Mouse (Mus musculus) spleen, adult 2 months (tissue): ENCODE results near the gene Slc35b4. TPM values are rescaled to one million over a fixed set of nuclear protein-coding genes. Genes with fewer than 3 reads are reported as not detected.

Experiments
- DNase-seq, 2 experiments: peaks; one replicate each; pipeline versions ENCODE4 v3.0.0 to v3.0.0-alpha.2; 2012 to 2021; ENCODE audit warnings: low spot score in 2 of 2, low read depth in 1 of 2
- H3K27ac ChIP-seq: fragments of 200-500 bp; 2 replicates; pipeline ENCODE4 v1.5.1; 2012; ENCODE audit warnings: low read length, inconsistent platforms; ENCODE audit not compliant: insufficient read depth
- H3K27me3 ChIP-seq: fragments of 200-500 bp; 2 replicates; pipeline ENCODE4 v1.6.1; 2012; ENCODE audit warnings: mild to moderate bottlenecking, moderate library complexity, low read length, inconsistent platforms; ENCODE audit not compliant: control insufficient read depth, insufficient read depth
- H3K36me3 ChIP-seq: fragments of 200-500 bp; 2 replicates; pipeline ENCODE4 v1.6.1; 2012; ENCODE audit warnings: mild to moderate bottlenecking, low read length, inconsistent platforms; ENCODE audit not compliant: control insufficient read depth, insufficient read depth
- H3K4me1 ChIP-seq: fragments of 200-500 bp; 2 replicates; pipeline ENCODE4 v1.6.1; 2011; ENCODE audit warnings: inconsistent platforms; ENCODE audit not compliant: control insufficient read depth, insufficient read depth, insufficient read length
- H3K4me3 ChIP-seq: fragments of 200-500 bp; 2 replicates; pipeline ENCODE4 v1.5.1; 2011; ENCODE audit warnings: mild to moderate bottlenecking, inconsistent platforms; ENCODE audit not compliant: insufficient read depth, insufficient read length; ENCODE audit errors: extremely low read depth
- CTCF ChIP-seq: fragments of 200-500 bp; IDR thresholded peaks from 2 replicates; pipeline ENCODE4 v1.5.1; 2011; ENCODE audit warnings: mild to moderate bottlenecking, inconsistent platforms; ENCODE audit not compliant: insufficient read depth, insufficient read length, insufficient replicate concordance; ENCODE audit errors: extremely low read depth
- POLR2A ChIP-seq: fragments of 200-500 bp; IDR thresholded peaks from 2 replicates; pipeline ENCODE4 v1.6.1; 2011; ENCODE audit warnings: low read depth, low read length, inconsistent platforms
- WGBS: fragments of 180-500 bp; shearing (Covaris S2); methylation state at CpG from one replicate; pipeline ENCODE4 v1.1.7; 2018; 5-methylcytosine and 5-hydroxymethylcytosine counted together
- polyA plus RNA-seq: library from polyadenylated mRNA; depleted of rRNA; stranded (reverse); fragments of >200 nt; gene quantifications from 2 replicates; pipeline ENCODE4 v1.2.3, GENCODE M21; 2012

Slc35b4 gene
- polyA plus RNA-seq, 1 experiment = 11.5 TPM

DNA sequence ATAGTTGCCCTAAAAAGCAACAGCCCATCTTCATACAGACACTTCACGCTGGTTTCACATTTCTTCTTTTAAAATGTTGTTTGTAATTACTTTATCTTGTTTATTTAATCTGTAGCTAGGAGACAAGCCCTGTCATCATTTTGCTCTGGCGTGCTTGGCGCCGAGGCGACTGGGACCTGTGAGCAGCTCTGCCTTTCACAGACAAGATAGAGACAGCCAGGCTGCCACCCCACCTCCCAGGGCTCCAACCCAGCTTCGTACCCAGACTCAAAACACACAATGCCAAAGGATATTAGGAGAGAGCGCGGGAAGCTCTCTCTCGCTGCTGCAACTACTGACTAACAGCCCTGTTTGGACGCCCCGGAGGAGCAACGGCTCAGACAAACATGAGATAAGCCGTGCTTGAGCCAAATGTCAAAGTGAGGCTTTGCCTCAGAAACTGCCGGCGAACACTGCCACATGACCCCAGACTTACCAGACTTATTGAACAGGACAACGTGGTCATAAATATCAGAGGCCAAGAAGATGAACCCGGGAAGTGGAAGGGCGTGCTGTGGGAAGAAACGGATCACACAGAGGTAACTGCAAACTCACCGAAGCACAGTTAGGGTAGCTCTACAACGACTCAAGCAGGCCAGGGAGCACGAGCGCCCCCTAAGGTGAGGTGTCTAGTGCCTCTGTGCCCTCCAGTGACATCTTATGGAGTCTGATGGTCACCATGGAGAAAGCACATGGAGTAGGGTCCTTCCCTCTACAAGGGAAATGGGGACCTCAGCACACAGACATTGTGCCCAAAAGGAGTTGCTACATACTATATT lies 16.7 kb downstream of the Slc35b4 start:
- TF ChIP-seq CTCF (no peak), POLR2A (no peak)
- no peaks in the 10 kb centered on the region for H3K27me3 ChIP-seq
- 90% methylated on average over 23 of the region's 23 CpGs for WGBS
- DNase-seq = no peak
- peaks cover 36% of the 10 kb centered on the region for H3K36me3 ChIP-seq
- H3K27ac ChIP-seq = no peak overlapping the region
- H3K4me1 ChIP-seq = peaks cover 12% of the 10 kb centered on the region; the same call in 1 of the 2 replicates
- no peak overlapping the region for H3K4me3 ChIP-seq

DNA sequence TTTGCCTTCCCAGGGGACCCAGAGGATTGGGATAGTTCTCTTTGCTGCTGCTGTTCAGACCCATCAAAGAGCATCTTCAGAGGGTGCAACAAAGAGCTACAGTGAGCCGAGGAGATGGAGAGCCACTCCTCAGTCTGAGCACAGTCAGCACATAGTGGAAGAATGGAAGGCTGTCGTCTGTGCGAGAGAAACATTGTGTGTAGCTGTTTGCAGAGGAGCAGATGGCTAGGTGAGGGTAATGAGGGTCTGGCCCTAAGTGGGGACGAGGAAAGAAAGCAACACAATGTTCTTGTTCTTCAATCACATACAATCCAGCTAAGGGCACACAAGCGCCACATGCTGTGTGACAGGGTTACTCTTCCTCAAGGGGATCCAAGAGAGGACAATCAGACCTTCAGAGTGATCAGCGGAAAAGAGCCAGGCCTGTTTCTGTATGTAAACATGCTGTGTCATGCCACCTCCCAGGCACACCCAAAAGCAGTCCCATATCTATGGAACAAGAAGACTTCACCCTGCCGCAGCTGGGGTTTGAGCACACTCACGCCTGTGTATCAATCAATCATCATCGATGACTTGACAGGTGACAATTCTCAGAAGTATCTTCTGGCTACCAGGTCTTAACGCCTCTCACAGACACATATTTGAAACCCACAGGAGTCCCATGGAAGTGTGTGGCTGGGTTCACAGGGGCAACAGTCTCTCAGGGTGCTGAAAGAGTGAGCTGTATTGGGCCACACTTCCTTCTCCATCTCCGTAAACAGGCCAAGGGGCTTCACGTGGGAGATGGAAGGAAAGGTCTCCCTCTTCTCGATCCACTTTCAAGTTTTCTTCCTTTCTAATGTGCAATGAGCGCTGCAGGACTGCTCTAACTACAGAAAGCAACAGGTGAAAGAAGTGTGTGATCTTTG lies 19.8 kb downstream of the Slc35b4 start:
- no peak for TF ChIP-seq POLR2A
- no peak for TF ChIP-seq CTCF
- no peak overlapping the region for H3K4me3 ChIP-seq
- no peak overlapping the region for H3K27ac ChIP-seq
- peaks cover 24% of the 10 kb centered on the region for H3K36me3 ChIP-seq
- H3K27me3 ChIP-seq = no peaks in the 10 kb centered on the region
- WGBS = 64% methylated on average over 14 of the region's 14 CpGs
- DNase-seq = no peak
- H3K4me1 ChIP-seq = peaks cover 12% of the 10 kb centered on the region; the same call in 1 of the 2 replicates

DNA sequence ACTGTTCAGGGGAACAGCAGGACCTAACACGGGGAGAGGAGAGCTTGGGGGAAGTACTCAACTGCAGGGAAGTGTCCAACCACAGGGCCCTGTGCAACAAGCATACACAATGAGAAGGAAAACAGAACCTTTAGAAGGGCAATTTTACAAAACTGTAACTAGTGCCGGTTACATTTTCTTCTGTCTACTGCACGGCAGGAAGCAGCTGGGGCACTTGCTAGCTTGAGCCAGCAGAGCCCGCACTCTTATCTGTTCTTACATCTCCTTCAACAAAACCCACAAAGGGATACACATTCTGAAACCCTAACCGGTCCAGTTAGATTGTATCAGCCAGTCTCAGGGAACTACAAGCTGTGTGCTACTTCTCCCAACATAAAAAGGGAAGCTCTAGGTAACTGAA lies 20.9 kb downstream of the Slc35b4 start:
- Histone ChIP-seq H3K4me1 (peaks cover 12% of the 10 kb centered on the region; the same call in 1 of the 2 replicates), H3K27ac (0 out of 2 replicates have a peak overlapping the region, but pooled peaks have one; percentile 3), H3K4me3 (no peak overlapping the region), H3K27me3 (no peaks in the 10 kb centered on the region), H3K36me3 (peaks cover 22% of the 10 kb centered on the region)
- DNase-seq = peak in 1 of 2 experiments; percentile 24
- WGBS = 5% methylated on average over 5 of the region's 5 CpGs
- TF ChIP-seq POLR2A = no peak
- TF ChIP-seq CTCF = no peak

DNA sequence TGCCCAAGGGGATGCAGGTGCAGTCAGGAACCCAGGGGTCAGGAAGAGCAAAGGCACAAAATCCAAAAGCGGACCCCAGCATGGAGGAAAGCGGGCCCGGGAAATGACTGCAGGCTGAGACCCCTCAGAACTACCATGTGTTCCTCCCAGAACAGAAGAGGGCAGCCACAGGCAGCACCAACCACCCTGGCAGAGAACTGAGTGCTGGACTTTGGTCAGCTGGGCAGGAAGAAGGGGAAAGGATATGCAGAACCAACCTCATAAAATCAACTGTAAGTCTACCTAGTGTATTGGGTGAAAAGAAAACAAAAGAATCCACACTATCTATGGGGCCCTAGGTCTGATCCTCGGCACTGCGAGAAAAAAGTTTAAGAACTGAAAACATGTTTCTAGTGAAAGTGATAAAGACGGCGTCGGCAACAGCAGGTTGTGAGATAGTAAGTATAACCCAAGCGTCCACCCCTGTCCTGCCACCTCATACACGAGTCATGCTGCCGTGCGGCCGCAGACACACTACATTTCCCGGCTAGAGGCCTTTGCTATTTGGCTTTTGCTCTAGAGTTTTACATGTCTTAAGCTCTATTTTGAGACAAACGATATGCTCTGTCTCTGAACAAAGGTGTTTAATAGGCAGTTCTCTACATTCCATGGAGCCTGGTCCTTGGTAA lies 21.6 kb downstream of the Slc35b4 start:
- peaks cover 12% of the 10 kb centered on the region; the same call in 1 of the 2 replicates for H3K4me1 ChIP-seq
- no peak for TF ChIP-seq CTCF
- TF ChIP-seq POLR2A = no peak
- no peaks in the 10 kb centered on the region for H3K27me3 ChIP-seq
- 44% methylated on average over 15 of the region's 15 CpGs for WGBS
- peaks cover 15% of the 10 kb centered on the region for H3K36me3 ChIP-seq
- DNase-seq = no peak
- H3K4me3 ChIP-seq = no peak overlapping the region
- no peak overlapping the region for H3K27ac ChIP-seq

DNA sequence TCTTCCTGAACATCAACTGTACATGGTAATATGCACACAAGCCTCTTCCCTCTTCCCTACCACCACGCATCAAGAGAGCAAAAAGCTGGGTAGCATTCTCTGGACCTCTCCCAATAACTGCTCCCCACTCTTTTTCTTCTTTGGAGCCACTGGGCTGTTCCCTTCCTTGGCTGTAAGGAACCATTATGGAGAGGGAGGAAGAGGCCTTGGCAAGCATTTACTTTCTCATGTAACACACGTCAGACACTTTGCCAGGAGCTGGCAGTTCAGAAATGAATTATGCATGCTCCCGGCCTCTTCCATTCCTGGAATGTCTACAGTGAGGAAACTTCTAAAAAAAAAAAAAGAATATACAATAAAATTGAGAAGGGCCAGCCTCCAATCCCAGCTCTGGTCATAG lies 22.7 kb downstream of the Slc35b4 start:
- WGBS = 79% methylated on average over 3 of the region's 3 CpGs

DNA sequence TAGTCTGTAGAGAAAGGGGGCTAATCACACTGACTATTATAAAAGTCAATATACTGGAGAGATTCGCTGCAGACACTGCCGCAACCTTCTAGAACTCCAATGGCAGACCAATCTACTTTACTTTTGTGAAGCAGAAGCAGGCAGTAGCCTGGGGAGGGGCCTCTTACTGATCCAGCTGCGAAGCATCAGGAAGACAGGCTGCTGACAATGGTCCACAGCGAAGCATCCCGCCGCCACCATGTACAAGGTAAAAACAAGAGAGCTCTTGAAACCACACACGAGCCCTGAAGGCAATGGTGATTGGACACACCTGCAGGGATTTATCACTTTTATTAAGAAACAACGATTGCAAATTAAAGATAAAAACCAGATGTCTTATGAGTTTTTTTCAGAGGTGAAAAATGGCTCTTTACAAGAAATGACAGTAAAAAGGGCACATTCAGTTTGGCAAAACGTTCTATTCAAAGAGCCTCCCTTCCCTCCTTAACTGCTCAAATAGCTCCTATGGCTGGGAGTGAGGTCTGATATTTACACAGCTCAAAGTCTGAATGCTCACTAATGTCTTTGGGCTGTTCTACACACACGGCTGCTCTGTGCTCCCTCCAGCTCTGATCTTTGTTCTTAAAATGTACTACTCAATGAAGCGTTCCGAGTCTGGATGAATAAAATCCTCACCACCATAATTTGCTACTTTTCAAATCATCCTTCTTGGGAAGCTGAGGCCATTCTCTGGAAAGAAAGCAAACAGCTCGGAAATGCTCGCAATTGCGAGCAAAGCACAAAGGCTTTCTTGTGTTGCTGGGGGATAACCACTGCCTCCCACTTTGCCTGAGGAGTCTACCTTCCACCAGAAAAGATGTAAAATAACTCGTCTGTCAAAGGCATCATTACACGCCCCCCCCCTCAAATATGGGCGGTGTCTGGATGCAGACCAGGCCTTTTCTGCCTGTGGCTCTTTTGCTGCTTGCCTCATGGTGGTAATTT lies 23.6 kb downstream of the Slc35b4 start:
- Histone ChIP-seq H3K36me3 (peaks cover 8% of the 10 kb centered on the region), H3K27me3 (no peaks in the 10 kb centered on the region), H3K27ac (no peak overlapping the region), H3K4me1 (peaks cover 12% of the 10 kb centered on the region; the same call in 1 of the 2 replicates), H3K4me3 (no peak overlapping the region)
- no peak for DNase-seq
- 78% methylated on average over 18 of the region's 18 CpGs for WGBS
- TF ChIP-seq POLR2A = no peak
- TF ChIP-seq CTCF = no peak

More for the DNA sequence above, 22.7 kb downstream of the Slc35b4 start:
- no peaks in the 10 kb centered on the region for H3K27me3 ChIP-seq
- no peak for TF ChIP-seq CTCF
- no peak for TF ChIP-seq POLR2A
- DNase-seq = no peak
- H3K4me3 ChIP-seq = no peak overlapping the region
- no peak overlapping the region for H3K27ac ChIP-seq
- H3K4me1 ChIP-seq = peaks cover 12% of the 10 kb centered on the region; the same call in 1 of the 2 replicates
- peaks cover 11% of the 10 kb centered on the region for H3K36me3 ChIP-seq
